Mouse (Mus musculus) layer of hippocampus, adult 9-10 months (tissue): ENCODE results near the gene Gm26558.

Experiments used
- DNase-seq: peaks from one replicate; pipeline ENCODE4 v3.0.0; 2022; ENCODE audit warnings: low spot score

Gene Gm26558

DNA sequence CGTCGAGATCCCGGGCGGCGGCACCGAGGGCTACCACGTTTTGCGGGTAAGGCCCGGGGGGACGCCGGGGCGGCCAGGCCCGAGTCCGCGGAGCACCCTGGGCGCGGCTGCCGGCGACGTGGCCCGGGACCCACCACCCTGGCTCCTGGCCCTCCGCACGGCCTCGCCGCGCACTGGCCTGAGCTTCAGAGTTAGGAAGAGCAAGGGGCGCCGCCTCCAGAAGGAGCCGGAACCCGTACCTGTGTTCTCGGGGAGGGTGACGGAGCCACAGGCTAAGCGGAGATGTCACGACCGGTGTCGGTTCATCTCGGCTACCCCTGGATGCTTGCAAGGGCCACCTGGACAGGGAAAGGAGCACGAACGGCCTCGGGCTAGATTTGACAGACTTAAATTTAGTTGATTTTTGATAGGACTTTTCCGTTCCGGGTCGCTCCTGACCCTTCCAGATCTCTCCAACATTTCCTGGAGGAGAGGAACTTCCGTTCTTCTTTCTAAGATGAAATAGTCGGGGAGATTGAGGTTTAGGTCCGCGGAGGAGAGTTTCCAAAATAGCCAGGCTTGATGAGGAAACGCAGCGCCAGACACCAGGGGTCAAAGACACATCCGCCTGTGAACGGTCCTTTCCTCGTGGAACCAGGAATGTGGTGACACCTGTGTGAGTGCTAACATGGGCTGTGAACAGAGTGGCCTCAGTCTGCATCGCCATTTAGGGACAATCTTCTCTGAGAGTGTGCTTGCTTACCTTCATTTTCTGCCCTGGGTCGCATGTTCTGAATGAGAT, at the start of gene Gm26558:
Gm26558 (minus strand) TSS at position 394 of the 781 bp plus-strand sequence.
- no peak for DNase-seq

DNA sequence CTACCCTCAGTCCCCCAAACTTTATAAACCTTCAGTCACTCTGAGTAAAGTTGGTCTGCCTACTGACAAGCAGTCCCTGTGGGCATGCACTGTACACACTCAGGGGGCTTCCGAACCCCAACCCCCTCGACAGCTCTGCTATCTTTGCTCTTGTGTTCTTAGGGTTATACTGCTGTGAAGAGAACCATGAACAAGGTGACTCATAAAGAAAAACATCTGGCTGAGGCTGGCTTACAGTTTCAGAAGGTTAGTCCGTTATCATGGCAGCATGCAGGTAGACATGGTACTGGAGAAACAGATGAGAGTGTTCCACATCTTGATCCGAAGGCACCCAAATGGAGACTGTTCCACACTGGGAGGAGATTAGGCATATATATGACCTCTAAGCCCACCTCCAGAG, 49.0 kb upstream of the Gm26558 start:
- DNase-seq = no peak

DNA sequence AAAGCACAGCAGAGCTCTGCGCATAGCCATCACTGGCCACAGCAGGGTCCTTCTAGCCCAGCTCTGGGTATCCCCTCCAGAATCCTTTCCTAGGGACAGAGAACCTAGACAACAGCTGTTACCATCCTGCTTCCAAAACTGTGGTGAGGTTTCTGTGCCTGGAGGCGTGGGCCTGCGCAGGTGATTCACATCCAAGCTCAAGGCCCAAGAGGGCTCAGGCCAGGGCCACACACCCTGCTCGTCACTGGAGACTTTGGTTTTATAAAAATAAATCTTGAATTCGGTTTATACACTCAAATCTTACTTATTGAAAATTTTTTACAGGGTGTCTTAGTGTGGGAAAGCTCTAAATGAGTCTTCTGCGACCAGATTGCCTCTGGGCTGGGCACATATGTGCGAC, 48.3 kb upstream of the Gm26558 start:
- no peak for DNase-seq

DNA sequence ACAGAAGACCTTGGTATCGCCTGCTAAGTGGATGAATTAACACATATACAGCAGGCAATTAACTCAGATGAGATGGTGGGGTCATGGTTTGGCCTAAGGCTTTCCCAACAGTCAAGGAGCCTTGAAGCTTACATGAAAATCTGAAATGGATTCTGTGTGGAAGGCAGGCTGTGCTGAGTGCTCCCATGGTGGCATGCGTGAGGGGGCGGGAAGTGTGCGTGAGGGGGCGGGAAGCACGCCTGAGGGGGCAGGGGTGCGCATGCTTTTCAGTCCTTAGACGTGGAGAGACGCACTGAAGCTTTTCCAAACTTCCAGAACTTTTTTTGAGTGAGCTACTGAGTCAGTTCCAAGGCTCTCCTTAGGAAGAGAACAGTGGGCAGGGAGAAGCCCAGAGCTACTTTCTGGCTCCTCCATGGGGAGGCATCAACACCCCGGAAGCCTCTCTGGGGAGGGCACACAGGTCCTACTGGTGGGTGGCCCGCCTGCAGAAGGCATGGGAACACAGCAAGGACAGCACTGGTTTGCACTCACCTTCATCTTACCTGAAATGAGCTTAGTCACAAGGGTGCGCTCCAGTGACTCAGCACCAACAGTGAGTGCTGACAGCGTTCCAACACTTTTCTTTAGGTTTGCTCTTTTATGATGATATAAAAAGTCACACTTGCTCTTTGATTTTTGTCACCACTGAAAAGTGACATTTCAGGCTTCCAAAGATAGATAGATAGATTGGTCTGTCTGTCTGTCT, 47.2 kb upstream of the Gm26558 start:
- DNase-seq = no peak

DNA sequence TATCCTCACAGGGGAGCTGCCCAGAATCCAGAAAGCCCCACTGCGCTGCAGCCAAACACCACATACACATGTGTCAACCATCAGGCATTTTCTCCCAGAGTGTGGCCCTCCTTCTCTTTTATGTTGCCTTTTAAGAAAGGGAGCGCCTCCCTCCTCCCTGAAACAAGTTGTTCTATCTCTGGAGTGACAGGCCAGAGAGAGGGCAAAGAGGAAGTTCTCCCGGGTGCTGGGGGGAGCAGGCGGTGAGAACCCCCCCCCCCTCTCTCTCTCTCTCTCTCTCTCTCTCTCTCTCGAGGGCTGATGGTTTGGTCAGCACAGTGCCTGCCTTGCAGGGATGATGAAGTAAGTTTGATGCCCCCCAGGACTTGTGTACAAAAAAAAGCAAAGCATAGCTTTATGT, 40.5 kb upstream of the Gm26558 start:
- no peak for DNase-seq

DNA sequence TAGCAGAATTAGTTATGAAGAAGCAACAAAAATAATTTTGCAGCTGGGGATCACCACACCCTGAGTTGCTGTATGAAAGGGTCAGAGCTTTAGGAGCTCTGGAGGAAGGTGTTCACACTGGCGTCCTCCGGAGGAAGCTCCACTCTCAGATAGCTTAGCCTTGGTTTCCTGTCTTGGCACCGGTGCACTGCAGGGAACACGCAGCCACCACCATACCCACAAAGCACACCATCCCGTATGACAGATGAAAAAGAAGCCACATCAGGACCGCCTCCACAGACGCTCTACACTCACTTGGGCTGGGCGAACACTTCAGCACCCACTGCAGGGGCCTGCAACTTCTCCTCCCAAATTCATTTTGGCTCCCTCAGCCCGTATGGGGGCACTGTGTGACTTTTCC, 39.7 kb upstream of the Gm26558 start:
- no peak for DNase-seq

DNA sequence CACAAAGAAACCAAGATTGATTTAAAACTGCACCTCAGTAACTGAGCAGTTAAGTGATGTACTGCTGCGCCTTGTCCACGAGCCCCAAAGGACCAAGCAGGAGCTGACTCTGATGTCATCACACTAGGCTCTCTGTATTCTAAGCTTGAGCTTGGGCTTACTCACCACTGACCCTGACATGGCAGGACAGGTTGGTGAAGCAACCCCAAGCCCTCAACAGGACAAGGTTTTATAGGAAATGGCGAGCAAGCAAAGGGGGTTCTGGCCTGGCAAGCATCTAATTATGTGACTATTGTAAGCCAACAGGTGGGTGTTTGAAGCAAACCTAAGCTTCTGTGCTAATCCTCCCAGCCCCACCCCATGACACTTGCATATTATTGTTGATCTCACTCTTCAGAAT, 38.9 kb upstream of the Gm26558 start:
- DNase-seq = no peak

DNA sequence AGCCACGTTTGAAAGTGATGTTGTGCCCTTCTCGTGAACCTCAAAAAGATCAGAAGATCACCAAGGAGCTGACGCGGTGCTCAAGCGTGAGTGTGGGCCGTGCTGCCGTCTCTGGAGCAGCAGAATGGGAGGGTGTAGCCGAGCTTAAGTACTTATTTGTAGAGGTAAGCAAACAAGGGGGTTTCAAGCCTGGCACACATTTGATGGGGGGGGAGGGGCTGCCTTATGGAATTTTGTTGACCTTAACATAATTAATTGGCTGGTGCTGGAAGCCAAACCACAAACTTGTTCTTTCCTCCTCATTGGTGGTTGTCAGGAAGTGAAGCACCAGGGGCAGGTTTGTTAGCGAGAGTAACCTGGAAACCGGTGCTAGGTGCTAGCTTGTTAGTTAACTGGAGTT, 33.8 kb upstream of the Gm26558 start:
- DNase-seq = no peak

DNA sequence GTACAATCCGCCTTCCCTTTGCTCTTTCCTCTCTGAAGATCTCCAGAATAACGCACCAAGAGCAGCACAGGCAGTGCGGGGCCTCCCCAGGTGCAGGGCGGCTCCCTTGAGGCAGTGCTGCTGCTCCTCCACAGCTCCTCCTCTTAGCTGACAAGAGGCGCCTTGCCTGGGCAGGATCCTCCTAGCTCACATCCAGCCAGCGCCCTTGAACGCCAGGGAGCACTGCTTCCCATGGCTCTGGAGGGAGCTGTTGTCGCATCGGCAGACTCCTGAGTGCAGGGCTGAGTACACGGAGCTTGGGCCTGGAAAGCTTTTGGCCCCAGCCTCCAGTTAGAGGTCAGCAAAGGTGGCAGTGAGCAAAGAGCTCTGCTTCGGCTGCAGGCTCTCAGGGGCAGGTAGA, 28.3 kb upstream of the Gm26558 start:
- no peak for DNase-seq

DNA sequence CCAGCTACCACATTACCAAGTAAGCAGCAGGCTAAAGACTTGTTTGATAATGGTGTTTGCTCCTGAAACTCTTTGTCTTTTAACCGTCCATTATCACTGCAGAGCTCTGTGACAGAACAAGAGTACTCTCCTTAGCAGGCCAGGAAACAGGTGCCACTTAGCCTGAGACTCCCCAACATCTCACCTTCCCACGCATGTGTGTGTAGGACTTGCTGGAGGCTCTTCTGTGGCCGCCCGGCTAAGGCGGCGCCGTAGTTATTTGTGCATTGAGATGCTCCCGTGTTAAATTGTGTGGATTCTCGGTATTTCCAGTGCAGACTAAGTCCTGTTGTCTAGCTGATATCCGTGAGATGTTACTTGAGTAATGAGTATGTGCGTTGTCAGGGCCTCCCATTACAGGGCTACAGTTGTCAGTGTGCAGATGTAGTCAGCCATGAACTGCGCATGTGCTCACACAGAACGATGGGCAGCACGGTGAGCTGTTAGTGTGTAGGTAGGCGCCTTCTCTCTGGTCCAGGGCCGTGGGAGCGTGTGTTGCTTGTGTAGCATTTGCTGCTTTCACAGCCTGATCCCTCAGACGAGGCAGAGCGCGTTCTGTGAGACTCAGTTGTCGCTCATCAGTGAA, 26.7 kb upstream of the Gm26558 start:
- DNase-seq = no peak

DNA sequence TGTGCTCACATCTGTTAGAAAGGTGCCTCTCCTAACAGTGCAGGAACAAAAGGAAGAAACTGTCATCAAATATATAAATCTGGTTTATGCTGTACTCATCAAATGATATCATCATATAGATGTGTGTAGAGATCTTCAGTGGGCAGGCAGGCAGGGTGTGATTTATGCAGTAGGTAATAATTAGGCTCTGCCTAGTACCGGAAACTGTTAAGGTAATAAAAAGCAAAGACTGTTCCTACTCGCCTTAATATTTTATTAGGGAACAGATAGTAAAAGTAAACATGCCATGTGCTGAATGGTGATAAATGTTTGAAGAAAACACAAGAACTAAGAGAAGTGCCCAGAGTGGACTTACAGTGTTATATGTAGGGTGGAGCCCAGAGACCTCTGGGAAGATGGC, 20.4 kb upstream of the Gm26558 start:
- DNase-seq = no peak

DNA sequence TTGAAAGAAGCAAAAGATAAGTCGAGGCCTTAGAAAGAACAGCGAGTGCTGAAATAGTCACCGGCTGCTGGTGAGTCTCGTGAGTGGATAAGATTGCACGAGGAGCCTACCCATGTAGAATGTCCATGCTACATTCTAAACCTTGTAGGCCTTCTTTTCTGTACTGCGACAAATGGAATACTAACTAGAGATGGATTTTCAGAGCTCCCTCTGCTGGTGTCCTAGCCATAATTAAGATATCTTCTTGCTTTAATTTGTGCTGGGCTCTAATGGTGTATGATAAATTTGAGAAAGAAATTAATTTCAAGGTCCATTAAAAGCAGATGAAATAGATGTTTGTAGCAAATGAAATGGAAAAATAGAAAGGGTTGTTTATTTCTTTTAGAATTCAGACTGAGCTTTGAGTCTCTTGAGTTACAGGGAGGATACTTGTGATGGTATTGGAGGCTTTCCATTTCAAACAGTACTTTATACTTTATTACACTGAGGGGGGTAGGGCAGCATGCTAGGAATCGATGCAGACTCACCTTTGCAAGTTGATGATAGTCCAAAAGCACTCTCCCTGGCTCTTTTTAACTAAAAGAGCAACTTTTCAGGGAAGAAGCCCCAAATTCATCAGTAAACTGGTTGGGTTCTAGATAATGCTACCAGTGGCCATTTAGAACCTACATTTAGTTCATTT, 11.7 kb upstream of the Gm26558 start:
- no peak for DNase-seq

DNA sequence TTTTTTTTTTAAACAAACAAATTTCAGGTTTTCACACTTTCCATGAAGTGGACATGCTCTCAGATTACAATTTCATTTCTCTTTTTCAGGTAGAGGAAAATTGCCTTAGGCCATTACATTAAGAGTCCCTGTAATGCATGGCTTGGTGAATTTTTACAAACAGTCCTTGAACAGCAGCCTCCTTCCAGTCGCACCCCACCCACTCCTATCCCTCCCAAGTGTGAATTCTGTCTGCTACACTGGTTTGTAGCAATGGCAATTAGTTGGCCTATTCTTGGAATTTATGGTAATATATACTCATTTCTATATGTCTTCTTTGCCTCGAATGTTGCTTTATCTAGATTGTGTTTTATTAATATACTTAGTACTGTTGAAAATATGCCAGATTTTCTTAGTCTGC, 10.6 kb upstream of the Gm26558 start:
- no peak for DNase-seq

DNA sequence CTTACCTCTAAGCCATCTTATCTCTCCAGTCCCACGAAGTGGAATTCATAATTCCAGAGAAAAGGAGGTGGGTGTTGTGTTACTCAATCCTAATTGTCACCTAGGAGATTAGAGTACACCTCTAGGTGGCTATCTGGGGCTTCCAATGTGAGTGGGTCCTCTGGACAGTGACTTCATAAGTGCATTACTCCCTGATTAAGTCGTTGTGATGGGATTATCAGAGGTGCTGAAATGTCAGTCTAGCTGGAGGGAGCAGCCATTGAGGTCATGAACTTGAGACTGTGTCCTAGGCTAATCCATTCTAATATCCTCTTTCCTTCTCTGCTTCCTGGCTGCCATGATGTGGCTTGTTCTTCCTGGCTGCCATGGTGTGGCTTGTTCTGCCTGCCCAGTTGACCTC, 8.0 kb upstream of the Gm26558 start:
- DNase-seq = no peak

DNA sequence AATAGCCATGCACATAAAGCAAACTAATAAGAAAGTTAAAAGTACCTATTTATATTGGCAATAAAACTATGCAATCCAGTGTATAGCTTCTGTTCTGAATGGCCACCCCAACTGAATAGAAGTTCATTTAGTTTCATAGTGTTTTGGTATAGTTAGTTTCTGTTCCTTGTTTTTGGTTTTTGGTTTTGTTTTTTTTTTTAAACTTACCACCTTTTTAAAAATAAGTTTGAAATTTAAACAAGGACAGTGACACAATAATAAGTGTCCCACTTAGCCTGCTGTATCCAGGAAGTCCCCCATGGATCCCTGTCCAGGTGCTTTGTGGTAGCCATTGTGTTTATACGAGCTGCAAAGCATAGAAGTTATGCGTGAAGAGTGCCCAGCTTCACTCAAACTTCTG, 7.3 kb upstream of the Gm26558 start:
- no peak for DNase-seq

DNA sequence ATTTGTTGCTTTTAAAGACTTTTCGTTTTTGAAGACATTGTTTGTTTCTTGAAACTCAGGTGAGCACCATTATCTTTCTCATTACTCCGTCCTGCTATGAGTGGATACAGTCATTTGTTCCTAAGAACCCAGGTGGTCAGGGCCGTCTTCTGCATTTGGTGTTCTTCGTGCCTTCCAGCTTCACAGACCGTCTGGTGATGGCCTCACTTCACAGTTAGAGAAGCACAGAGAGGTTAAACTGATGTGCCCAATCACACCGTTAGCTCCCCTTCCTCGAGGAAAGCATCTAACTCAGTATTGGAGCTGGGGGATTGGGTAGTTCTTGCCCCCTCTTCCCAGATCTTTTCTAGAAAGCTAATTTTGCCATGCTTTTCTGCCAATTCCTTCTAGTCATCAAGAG, 5.1 kb upstream of the Gm26558 start:
- no peak for DNase-seq

DNA sequence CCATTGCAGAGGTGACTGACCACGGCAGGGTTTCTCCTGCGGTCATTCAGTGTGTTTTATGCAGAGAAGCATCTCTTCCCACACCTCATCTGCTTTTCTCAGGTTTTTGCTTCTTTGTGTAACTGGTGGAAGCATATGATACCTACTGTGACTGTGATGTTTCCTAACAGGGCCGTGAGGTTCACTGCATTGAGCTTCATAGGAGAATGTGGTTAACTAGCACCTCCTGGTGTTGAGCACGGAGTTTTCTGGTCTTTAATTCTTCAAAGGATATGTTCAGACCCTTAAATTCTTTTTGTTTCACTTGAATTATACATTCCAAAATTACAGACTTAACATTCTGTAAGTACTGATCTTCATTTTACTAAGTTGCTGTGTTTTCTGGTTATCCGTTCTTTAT, 1.9 kb upstream of the Gm26558 start:
- DNase-seq = no peak

DNA sequence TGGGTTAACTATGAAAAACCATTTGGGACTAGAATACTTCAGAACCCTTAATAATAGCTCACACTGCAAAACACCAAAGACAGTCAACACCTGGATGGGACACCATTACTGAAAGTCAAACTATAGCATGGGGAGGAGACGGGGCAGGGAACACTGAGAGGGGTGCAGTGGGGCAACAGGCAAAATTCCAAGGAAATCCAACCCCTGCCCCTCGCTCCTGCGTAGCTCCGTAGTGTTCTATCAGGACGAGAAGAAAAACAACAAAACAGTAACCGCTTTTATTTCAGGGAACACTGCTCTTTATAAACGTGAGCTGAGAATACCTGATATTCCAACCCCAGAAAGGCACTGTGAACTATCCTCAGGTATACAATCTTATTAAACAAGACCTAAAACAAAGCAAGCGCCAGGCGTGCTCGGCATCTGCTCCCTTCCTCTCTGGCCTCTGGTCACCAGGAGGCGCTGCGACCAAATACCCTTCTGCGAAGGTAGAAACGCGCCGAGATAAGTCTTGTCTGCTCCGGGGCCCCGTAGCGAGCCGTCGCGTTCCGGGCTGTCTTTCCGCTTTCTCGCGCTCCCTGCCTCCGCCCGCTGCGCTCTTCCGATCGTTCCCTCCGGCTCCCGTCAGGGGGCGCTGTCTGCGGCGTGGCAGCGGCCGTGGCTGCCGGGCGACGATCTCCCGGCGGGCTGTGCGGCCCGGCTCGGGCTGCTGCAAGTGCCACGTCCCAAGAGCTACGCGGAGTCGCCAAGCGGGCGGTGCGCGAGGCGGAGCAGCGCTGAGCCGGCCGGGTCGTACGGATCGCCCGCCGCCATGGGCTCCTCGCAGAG, 807 bp downstream of the Gm26558 start, which contains the start of gene Gorasp2:
Gorasp2 (plus strand) TSS at position 690 of the 828 bp plus-strand sequence.
- DNase-seq = peak; percentile 88

DNA sequence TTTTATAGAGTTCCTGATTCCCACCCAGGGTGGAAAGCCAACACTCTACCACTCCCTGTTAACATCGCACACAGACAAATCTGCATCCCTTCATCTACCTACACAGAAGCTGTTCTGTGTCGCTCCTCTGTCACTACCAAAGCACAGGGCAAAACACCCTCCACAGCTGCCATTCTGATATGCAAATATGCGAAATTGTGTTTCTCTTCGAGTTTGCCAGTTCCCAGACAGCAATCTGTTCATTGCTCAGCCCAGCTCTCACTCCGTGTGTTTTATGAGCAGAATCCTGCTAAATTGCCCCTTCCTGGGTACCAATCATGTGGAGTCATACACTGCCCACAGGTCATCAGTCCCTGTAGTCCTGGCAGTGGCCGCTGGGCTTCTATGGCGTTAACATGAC, 4.8 kb downstream of the Gm26558 start:
- DNase-seq = no peak

DNA sequence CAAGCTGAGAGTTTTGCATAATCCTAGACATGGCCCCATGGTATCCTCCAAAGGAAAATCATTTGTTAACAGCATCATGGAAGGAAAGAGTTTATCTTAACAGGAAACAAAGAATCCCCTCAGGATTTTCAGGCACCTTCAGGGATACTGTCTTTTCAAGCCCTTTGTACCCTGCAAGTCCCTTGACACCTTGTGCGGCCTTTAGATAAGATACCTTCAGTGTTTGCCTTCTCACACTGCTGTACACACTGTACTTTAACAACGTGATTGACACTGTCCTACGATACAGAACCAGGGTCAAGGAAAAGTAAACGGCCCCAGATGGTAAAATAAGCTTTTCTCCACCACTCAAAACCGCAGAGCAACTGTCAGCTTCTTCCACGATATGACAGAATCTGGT, 10.1 kb downstream of the Gm26558 start:
- no peak for DNase-seq

DNA sequence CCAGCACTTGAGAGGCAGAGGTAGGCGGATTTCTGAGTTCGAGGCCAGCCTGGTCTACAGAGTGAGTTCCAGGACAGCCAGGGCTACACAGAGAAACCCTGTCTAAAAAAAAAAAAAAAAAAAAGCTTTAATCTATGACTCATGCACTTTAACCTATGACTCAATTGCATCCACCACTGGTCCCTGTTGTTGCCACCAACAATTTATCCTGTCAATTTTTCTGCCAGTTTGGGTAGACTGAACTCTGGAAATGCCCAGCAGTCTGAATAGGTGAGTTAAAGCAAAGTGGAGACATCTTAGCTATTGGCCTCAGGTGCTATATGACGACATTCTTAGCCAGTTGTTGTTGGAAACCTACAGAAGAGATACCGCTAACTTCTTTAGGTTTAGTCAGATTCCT, 12.4 kb downstream of the Gm26558 start:
- no peak for DNase-seq

DNA sequence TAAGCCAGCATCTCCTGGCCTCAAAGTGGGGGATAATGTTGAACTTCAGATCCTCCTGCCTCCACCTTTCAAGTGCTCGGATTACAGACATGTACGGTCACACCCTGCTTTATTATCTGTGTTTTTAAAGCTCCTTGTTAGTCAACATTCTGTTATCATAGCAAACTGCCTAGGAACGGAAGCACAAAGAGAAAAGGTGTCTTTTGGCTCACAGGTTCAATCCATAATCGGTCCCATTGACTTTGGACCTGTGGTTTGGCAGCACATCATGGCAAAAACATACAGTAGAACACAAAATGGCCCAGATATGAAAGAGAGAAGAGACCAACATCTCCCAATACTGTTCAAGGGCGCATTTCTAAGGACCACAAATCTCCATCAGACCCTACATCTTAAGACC, 13.6 kb downstream of the Gm26558 start:
- no peak for DNase-seq
